Mouse (Mus musculus) forebrain, embryonic 14.5 days (tissue): ENCODE measurements at regions not wholly inside any gene's neighbourhood (a gene's known extent, or its start where the extent isn't known, plus 50 kb on each side); places are given as distances from the start of the nearest gene placed in this dataset.
A peak's percentile ranks its signal among the peaks of the same experiment; 100 is the strongest.

Source experiments
- ATAC-seq: fragments of 200-750 bp; cut with Nextera tagmentation; 2 replicates; pipeline ENCODE4 v1.8.0; 2017; ENCODE audit warnings: mild to moderate bottlenecking, moderate library complexity
- DNase-seq: peaks from one replicate; pipeline ENCODE4 v3.0.0-alpha.2; 2015; ENCODE audit warnings: low spot score
- H3K27ac ChIP-seq: fragments of 300-500 bp; sonication (generic); 2 replicates; pipeline ENCODE4 v1.5.1; 2014; ENCODE audit warnings: low read depth, mild to moderate bottlenecking, control low read depth, low read length, moderate library complexity
- H3K27me3 ChIP-seq: fragments of 300-500 bp; sonication (generic); replicated peaks from 2 replicates; pipeline ENCODE4 v1.6.1; 2014; ENCODE audit warnings: low read length, control low read depth, mixed read lengths; ENCODE audit not compliant: control insufficient read depth, insufficient read depth
- H3K36me3 ChIP-seq: fragments of 300-500 bp; sonication (generic); 2 replicates; pipeline ENCODE4 v1.6.1; 2014; ENCODE audit warnings: low read length, control low read depth; ENCODE audit not compliant: control insufficient read depth, insufficient read depth
- H3K4me1 ChIP-seq: fragments of 300-500 bp; sonication (generic); 2 replicates; pipeline ENCODE4 v1.6.1; 2014; ENCODE audit warnings: antibody characterized with exemption, low read length, control low read depth; ENCODE audit not compliant: control insufficient read depth, insufficient read depth
- H3K4me2 ChIP-seq: fragments of 300-500 bp; sonication (generic); 2 replicates; pipeline ENCODE4 v1.6.1; 2014; ENCODE audit warnings: mild to moderate bottlenecking, control low read depth, low read length
- H3K4me3 ChIP-seq: fragments of 300-500 bp; sonication (generic); 2 replicates; pipeline ENCODE4 v1.5.1; 2014; ENCODE audit warnings: low read depth, low read length, control low read depth
- H3K9ac ChIP-seq: fragments of 300-500 bp; sonication (generic); 2 replicates; pipeline ENCODE4 v1.6.1; 2014; ENCODE audit warnings: mild to moderate bottlenecking, low read length, control low read depth, moderate library complexity
- H3K9me3 ChIP-seq: fragments of 300-500 bp; sonication (generic); replicated peaks from 2 replicates; pipeline ENCODE4 v1.6.1; 2016; ENCODE audit warnings: low read length, control low read depth, mixed read lengths; ENCODE audit not compliant: control insufficient read depth
- WGBS: fragments of 180-500 bp; shearing (Covaris S2); extraction: QIAGEN DNeasy Blood & Tissue Kit; methylation state at CpG from one replicate; pipeline ENCODE4 v1.1.7; 2014; 5-methylcytosine and 5-hydroxymethylcytosine counted together

GRCm38 (mm10) chr3:120823536-120823935 lies 348.0 kb downstream of the Rwdd3 start:
- ATAC-seq, result no peak
- H3K4me3 ChIP-seq, result no peak overlapping the region
- H3K9ac ChIP-seq, result no peak overlapping the region
- H3K4me2 ChIP-seq, result no peak overlapping the region
- no peaks in the 10 kb centered on the region for H3K36me3 ChIP-seq
- 97% methylated on average over 19 of the region's 19 CpGs for WGBS
- no peak overlapping the region for H3K27ac ChIP-seq
- H3K9me3 ChIP-seq, result no peaks in the 10 kb centered on the region
- no peaks in the 10 kb centered on the region for H3K4me1 ChIP-seq
- DNase-seq, result no peak
- no peaks in the 10 kb centered on the region for H3K27me3 ChIP-seq

GRCm38 (mm10) chr3:120811901-120812300 lies 359.6 kb downstream of the Rwdd3 start:
- WGBS, result 32% methylated on average over 2 of the region's 2 CpGs
- no peak for DNase-seq

GRCm38 (mm10) chr3:120810527-120810926 lies 361.0 kb downstream of the Rwdd3 start:
- ATAC-seq, result peak; percentile 20; the same call in 1 of the 2 replicates
- Histone ChIP-seq H3K27me3 (no peaks in the 10 kb centered on the region), H3K4me1 (0 out of 2 replicates have a peak, but pooled peaks cover 7% of the 10 kb centered on the region), H3K4me2 (no peak overlapping the region), H3K9me3 (no peaks in the 10 kb centered on the region), H3K9ac (no peak overlapping the region), H3K4me3 (no peak overlapping the region), H3K27ac (no peak overlapping the region), H3K36me3 (no peaks in the 10 kb centered on the region)
- no peak for DNase-seq
- 46% methylated on average over 5 of the region's 5 CpGs for WGBS

More at GRCm38 (mm10) chr3:120811901-120812300, 359.6 kb downstream of the Rwdd3 start:
- Histone ChIP-seq H3K27me3 (no peaks in the 10 kb centered on the region), H3K9ac (no peak overlapping the region), H3K4me1 (0 out of 2 replicates have a peak, but pooled peaks cover 7% of the 10 kb centered on the region), H3K9me3 (no peaks in the 10 kb centered on the region), H3K36me3 (no peaks in the 10 kb centered on the region), H3K4me3 (no peak overlapping the region), H3K4me2 (no peak overlapping the region), H3K27ac (no peak overlapping the region)
- ATAC-seq, result no peak

- H3K4me1 ChIP-seq, result 0 out of 2 replicates have a peak, but pooled peaks cover 7% of the 10 kb centered on the region
- ATAC-seq (no peak), DNase-seq (no peak)
- WGBS, result 61% methylated on average over 6 of the region's 6 CpGs
- H3K9me3 ChIP-seq, result no peaks in the 10 kb centered on the region
- no peaks in the 10 kb centered on the region for H3K36me3 ChIP-seq
- H3K4me3 ChIP-seq, result no peak overlapping the region
- no peak overlapping the region for H3K4me2 ChIP-seq
- H3K27ac ChIP-seq, result no peak overlapping the region
- no peak overlapping the region for H3K9ac ChIP-seq
- no peaks in the 10 kb centered on the region for H3K27me3 ChIP-seq
Observed at GRCm38 (mm10) chr3:120810048-120810447, 361.4 kb downstream of the Rwdd3 start.

- Histone ChIP-seq H3K4me2 (no peak overlapping the region), H3K4me3 (no peak overlapping the region), H3K9ac (no peak overlapping the region), H3K9me3 (no peaks in the 10 kb centered on the region), H3K36me3 (no peaks in the 10 kb centered on the region), H3K27me3 (no peaks in the 10 kb centered on the region), H3K4me1 (no peaks in the 10 kb centered on the region), H3K27ac (no peak overlapping the region)
- ATAC-seq (no peak), DNase-seq (peak; percentile 53)
- 85% methylated on average over 9 of the region's 9 CpGs for WGBS
Observed at GRCm38 (mm10) chr3:120786659-120787058, 384.8 kb downstream of the Rwdd3 start.

- no peaks in the 10 kb centered on the region for H3K9me3 ChIP-seq
- no peaks in the 10 kb centered on the region for H3K36me3 ChIP-seq
- DNase-seq (no peak), ATAC-seq (no peak)
- no peak overlapping the region for H3K4me2 ChIP-seq
- no peak overlapping the region for H3K4me3 ChIP-seq
- WGBS, result 75% methylated on average over 6 of the region's 6 CpGs
- no peaks in the 10 kb centered on the region for H3K4me1 ChIP-seq
- no peak overlapping the region for H3K27ac ChIP-seq
- no peaks in the 10 kb centered on the region for H3K27me3 ChIP-seq
- no peak overlapping the region for H3K9ac ChIP-seq
Observed at GRCm38 (mm10) chr3:120781486-120781885, 390.0 kb downstream of the Rwdd3 start.

- no peak overlapping the region for H3K4me2 ChIP-seq
- no peak for DNase-seq
Observed at GRCm38 (mm10) chr3:120779091-120779490, 392.4 kb downstream of the Rwdd3 start.

GRCm38 (mm10) chr3:120774951-120775350 lies 396.5 kb downstream of the Rwdd3 start:
- 90% methylated on average over 6 of the region's 6 CpGs for WGBS

More at GRCm38 (mm10) chr3:120779091-120779490, 392.4 kb downstream of the Rwdd3 start:
- Histone ChIP-seq H3K36me3 (no peaks in the 10 kb centered on the region), H3K4me1 (no peaks in the 10 kb centered on the region), H3K9ac (no peak overlapping the region), H3K4me3 (no peak overlapping the region), H3K27me3 (no peaks in the 10 kb centered on the region), H3K9me3 (no peaks in the 10 kb centered on the region), H3K27ac (no peak overlapping the region)
- no peak for ATAC-seq

GRCm38 (mm10) chr3:120761681-120762080 lies 409.8 kb downstream of the Rwdd3 start:
- ATAC-seq (no peak), DNase-seq (no peak)
- no peaks in the 10 kb centered on the region for H3K36me3 ChIP-seq
- H3K9me3 ChIP-seq, result no peaks in the 10 kb centered on the region
- no peak overlapping the region for H3K9ac ChIP-seq
- no peak overlapping the region for H3K27ac ChIP-seq
- no peaks in the 10 kb centered on the region for H3K27me3 ChIP-seq
- 51% methylated on average over 4 of the region's 4 CpGs for WGBS
- H3K4me3 ChIP-seq, result no peak overlapping the region
- no peaks in the 10 kb centered on the region for H3K4me1 ChIP-seq
- H3K4me2 ChIP-seq, result no peak overlapping the region

More at GRCm38 (mm10) chr3:120774951-120775350, 396.5 kb downstream of the Rwdd3 start:
- Histone ChIP-seq H3K9me3 (no peaks in the 10 kb centered on the region), H3K4me3 (no peak overlapping the region), H3K27me3 (no peaks in the 10 kb centered on the region), H3K27ac (no peak overlapping the region), H3K4me2 (no peak overlapping the region), H3K9ac (no peak overlapping the region), H3K4me1 (no peaks in the 10 kb centered on the region), H3K36me3 (no peaks in the 10 kb centered on the region)
- ATAC-seq (no peak), DNase-seq (no peak)
